Mouse (Mus musculus) cerebellum, adult 18-20 months (tissue): ENCODE measurements around the gene Gm9970.
A peak's percentile ranks its signal among the peaks of the same experiment; 100 is the strongest.
"Not testable (repeated sequence)": the region's sequence is repeated elsewhere in the genome, so short reads cannot be mapped to it uniquely, and the experiment has no call there.

ENCODE experiments used
- DNase-seq, 2 experiments: peaks; one replicate each; pipeline ENCODE4 v3.0.0; 2021

Gm9970 gene

GRCm38 (mm10) chr5:31221304-31221945 is 19.6 kb downstream of the Gm9970 start:
- DNase-seq: peak in 1 of 2 experiments; percentile 24

GRCm38 (mm10) chr5:31220448-31221303 is 20.4 kb downstream of the Gm9970 start, which contains the start of gene Ppm1g:
Gene Ppm1g, minus strand, starts transcription at chr5:31220687.
- DNase-seq: peak; percentile 95 to 98

GRCm38 (mm10) chr5:31219911-31220447 is 21.1 kb downstream of the Gm9970 start:
- DNase-seq: peak in 1 of 2 experiments; percentile 46

- no peak for DNase-seq
Observed at GRCm38 (mm10) chr5:31219474-31219873, 21.6 kb downstream of the Gm9970 start.

GRCm38 (mm10) chr5:31219070-31219469 is 22.0 kb downstream of the Gm9970 start:
- DNase-seq: no peak

GRCm38 (mm10) chr5:31218294-31218693 is 22.7 kb downstream of the Gm9970 start:
- no peak for DNase-seq

- DNase-seq: not testable (repeated sequence)
Observed at GRCm38 (mm10) chr5:31216554-31216953, 24.5 kb downstream of the Gm9970 start.

- no peak for DNase-seq
Observed at GRCm38 (mm10) chr5:31204421-31204820, 36.6 kb downstream of the Gm9970 start.

GRCm38 (mm10) chr5:31203866-31204265 is 37.2 kb downstream of the Gm9970 start:
- DNase-seq: no peak

- DNase-seq: peak; percentile 16 to 30
Observed at GRCm38 (mm10) chr5:31202933-31203332, 38.1 kb downstream of the Gm9970 start.

- peak; percentile 93 to 98 for DNase-seq
Observed at GRCm38 (mm10) chr5:31201742-31202590, 39.1 kb downstream of the Gm9970 start, which contains the start of gene Zfp513. Gene Zfp513, minus strand, starts transcription at chr5:31202303.

- no peak for DNase-seq
Observed at GRCm38 (mm10) chr5:31201042-31201741, 39.8 kb downstream of the Gm9970 start.

- peak; percentile 18 to 30 for DNase-seq
Observed at GRCm38 (mm10) chr5:31200327-31200768, 40.7 kb downstream of the Gm9970 start.

- DNase-seq: no peak
Observed at GRCm38 (mm10) chr5:31199893-31200292, 41.1 kb downstream of the Gm9970 start.

GRCm38 (mm10) chr5:31199321-31199892 is 41.6 kb downstream of the Gm9970 start:
- DNase-seq: peak in 1 of 2 experiments; percentile 21

GRCm38 (mm10) chr5:31198616-31199320 is 42.3 kb downstream of the Gm9970 start:
- no peak for DNase-seq

GRCm38 (mm10) chr5:31198170-31198569 is 42.9 kb downstream of the Gm9970 start:
- DNase-seq: no peak

- DNase-seq: no peak
Observed at GRCm38 (mm10) chr5:31197072-31197471, 44.0 kb downstream of the Gm9970 start.

GRCm38 (mm10) chr5:31196207-31196606 is 44.8 kb downstream of the Gm9970 start:
- no peak for DNase-seq

- no peak for DNase-seq
Observed at GRCm38 (mm10) chr5:31195671-31196070, 45.4 kb downstream of the Gm9970 start.
